Mouse (Mus musculus) E14TG2a.4 (cell line): ENCODE data around the gene Galk2.

Source experiments
- CTCF ChIP-seq: conservative IDR thresholded peaks from 2 replicates; pipeline ENCODE4 v1.5.1; 2014; ENCODE audit warnings: low read length
- NANOG ChIP-seq: IDR thresholded peaks from 2 replicates; pipeline ENCODE4 v1.6.1; 2014; ENCODE audit warnings: borderline replicate concordance, low read length, mixed read lengths

DNA sequence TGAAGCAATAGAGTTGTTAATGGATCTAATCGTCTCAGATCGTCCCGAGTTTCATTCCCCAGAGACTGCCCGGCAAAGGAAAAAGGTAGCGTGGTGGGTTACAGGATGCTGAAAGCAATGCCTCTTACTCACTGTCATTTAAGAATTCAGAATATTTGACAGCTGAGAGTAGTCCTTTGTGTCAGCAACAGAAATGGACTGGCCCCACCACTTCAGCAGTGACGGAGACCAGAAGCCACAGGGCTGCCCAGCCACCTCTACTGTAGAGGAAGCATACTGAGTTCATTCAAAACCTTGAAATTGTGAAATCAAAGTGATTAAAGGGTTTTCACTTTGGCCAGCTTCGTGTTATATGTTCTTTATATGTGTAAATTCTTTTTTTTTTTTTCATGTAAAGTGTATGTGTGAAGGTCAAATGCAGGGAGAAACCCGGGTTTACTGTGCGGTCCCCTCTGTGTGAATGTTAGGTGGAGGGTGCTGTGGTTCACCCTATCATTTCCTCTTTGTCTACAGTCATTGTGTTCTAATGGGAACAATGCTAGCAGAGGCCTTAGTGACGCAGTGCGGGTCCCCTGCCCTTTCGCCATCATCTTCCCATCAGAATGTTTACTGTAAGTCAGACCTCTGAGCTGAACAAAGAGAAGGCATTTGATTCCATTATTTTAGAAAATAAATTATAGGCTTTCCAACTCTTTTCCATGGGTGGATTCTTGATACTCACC lies 156.2 kb downstream of the Galk2 start:
- no peak for TF ChIP-seq CTCF
- no peak for TF ChIP-seq NANOG
